Mouse (Mus musculus): ENCODE measurements at regions not wholly inside any gene's neighbourhood (a gene's known extent, or its start where the extent isn't known, plus 50 kb on each side); places are given as distances from the start of the nearest gene placed in this dataset.

- Histone ChIP-seq H3K4me1 (ENCODE audit: control insufficient read depth, insufficient read depth, insufficient read length) (peaks cover 27% of the 10 kb centered on the region; the same call in 1 of the 2 replicates), H3K27ac (ENCODE audit: insufficient read depth, low read length) (peak overlapping the region; percentile 62), H3K27me3 (ENCODE audit: control insufficient read depth, insufficient read depth, low read length) (no peaks in the 10 kb centered on the region), H3K36me3 (ENCODE audit: control insufficient read depth, insufficient read depth, low read length) (no peaks in the 10 kb centered on the region), H3K4me3 (ENCODE audit: extremely low read depth, insufficient read depth, insufficient read length) (no peak overlapping the region)
- peak; percentile 19 to 45 for DNase-seq (ENCODE audit: low read depth in 1 of 2, low spot score in 2 of 2)
- 21% methylated on average over 10 of the region's 10 CpGs for WGBS
- no peak for TF ChIP-seq POLR2A (IDR thresholded peaks at IDR 0.05; ENCODE audit: low read depth, low read length)
- TF ChIP-seq CTCF (IDR thresholded peaks at IDR 0.05; ENCODE audit: extremely low read depth, insufficient read depth, insufficient read length, insufficient replicate concordance): no peak
Measured at GRCm38 (mm10) chr17:52168076-52168838, 335.2 kb upstream of the Satb1 start.

DNA sequence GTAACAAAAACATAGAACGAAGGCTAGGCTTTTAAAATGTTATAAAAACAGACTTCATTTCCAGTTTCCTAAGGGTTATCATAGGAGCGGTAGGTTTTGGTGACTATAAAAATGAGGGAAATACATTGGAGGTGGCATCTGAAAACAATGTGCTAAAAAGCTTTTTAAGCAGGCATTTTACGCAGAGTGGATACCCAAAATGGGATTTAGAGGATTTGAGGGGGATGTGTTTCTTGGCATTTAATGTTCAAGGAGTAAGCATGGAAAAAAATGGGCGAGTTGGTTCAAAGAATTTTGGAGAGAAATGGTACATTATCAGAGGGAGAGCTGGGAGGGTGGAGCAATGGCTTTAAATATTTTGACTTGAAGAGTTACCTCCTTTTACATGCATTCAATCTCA is 334.6 kb upstream of the Satb1 start:
- H3K27ac ChIP-seq (ENCODE audit: insufficient read depth, low read length): no peak overlapping the region
- WGBS: 85% methylated on average over 4 of the region's 4 CpGs
- no peak for DNase-seq (ENCODE audit: low read depth in 1 of 2, low spot score in 2 of 2)
- TF ChIP-seq CTCF (IDR thresholded peaks at IDR 0.05; ENCODE audit: extremely low read depth, insufficient read depth, insufficient read length, insufficient replicate concordance) (no peak), POLR2A (IDR thresholded peaks at IDR 0.05; ENCODE audit: low read depth, low read length) (no peak)
- H3K4me1 ChIP-seq (ENCODE audit: control insufficient read depth, insufficient read depth, insufficient read length): peaks cover 27% of the 10 kb centered on the region; the same call in 1 of the 2 replicates
- no peak overlapping the region for H3K4me3 ChIP-seq (ENCODE audit: extremely low read depth, insufficient read depth, insufficient read length)
- H3K36me3 ChIP-seq (ENCODE audit: control insufficient read depth, insufficient read depth, low read length): no peaks in the 10 kb centered on the region
- H3K27me3 ChIP-seq (ENCODE audit: control insufficient read depth, insufficient read depth, low read length): no peaks in the 10 kb centered on the region

- no peaks in the 10 kb centered on the region for H3K36me3 ChIP-seq (ENCODE audit: control insufficient read depth, insufficient read depth, low read length)
- TF ChIP-seq POLR2A (IDR thresholded peaks at IDR 0.05; ENCODE audit: low read depth, low read length) (no peak), CTCF (IDR thresholded peaks at IDR 0.05; ENCODE audit: extremely low read depth, insufficient read depth, insufficient read length, insufficient replicate concordance) (no peak)
- 13% methylated on average over 5 of the region's 5 CpGs for WGBS
- peaks cover 31% of the 10 kb centered on the region; the same call in 1 of the 2 replicates for H3K4me1 ChIP-seq (ENCODE audit: control insufficient read depth, insufficient read depth, insufficient read length)
- no peak overlapping the region for H3K4me3 ChIP-seq (ENCODE audit: extremely low read depth, insufficient read depth, insufficient read length)
- DNase-seq (ENCODE audit: low read depth in 1 of 2, low spot score in 2 of 2): peak; percentile 34 to 37
- no peaks in the 10 kb centered on the region for H3K27me3 ChIP-seq (ENCODE audit: control insufficient read depth, insufficient read depth, low read length)
- peak overlapping the region; percentile 56 for H3K27ac ChIP-seq (ENCODE audit: insufficient read depth, low read length)
Measured at GRCm38 (mm10) chr17:52165891-52166485, 332.9 kb upstream of the Satb1 start.

DNA sequence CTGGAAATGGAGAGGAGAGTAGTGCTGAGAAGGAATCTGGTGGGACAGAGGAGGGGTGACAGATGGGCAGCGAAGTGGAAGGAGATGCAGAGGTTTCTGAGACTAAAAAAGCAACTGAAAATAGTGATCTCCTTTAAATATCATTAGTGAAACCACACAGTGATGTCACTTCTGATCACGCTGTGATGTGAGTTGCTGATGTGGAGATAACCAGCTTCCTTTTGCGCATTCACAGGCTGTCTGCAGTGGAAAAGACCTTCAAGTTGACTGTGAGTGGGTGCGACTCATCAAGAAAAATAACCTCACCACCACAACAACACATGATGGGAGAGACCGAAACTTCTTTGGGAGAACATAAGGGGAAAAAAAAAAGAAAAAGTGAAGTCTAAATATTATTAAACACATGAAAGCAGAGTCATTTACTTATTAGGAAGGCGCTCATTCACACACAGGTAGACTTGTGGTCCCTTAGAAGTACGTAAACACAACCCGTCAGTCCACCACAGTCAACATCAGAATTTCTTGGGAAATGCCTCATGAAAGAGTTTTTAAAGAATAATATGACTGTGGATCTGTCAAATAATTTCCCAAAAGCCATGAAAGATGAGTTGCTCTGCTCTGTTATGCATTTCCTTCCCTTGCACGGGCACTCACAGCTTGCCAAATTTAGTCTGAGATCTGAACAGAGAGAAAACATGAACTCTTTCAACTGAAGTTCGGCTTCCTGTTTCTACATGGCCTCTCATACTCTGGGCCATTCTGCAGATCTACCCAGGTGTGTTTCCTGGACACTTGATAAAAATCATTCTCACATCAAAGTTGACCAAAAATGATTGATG is 329.7 kb upstream of the Satb1 start:
- H3K4me3 ChIP-seq (ENCODE audit: extremely low read depth, insufficient read depth, insufficient read length): no peak overlapping the region
- no peaks in the 10 kb centered on the region for H3K27me3 ChIP-seq (ENCODE audit: control insufficient read depth, insufficient read depth, low read length)
- TF ChIP-seq CTCF (IDR thresholded peaks at IDR 0.05; ENCODE audit: extremely low read depth, insufficient read depth, insufficient read length, insufficient replicate concordance): no peak
- TF ChIP-seq POLR2A (IDR thresholded peaks at IDR 0.05; ENCODE audit: low read depth, low read length): no peak; the same call in 1 of the 2 replicates
- peak overlapping the region; percentile 89 for H3K27ac ChIP-seq (ENCODE audit: insufficient read depth, low read length)
- no peaks in the 10 kb centered on the region for H3K36me3 ChIP-seq (ENCODE audit: control insufficient read depth, insufficient read depth, low read length)
- peak; percentile 68 to 96 for DNase-seq (ENCODE audit: low read depth in 1 of 2, low spot score in 2 of 2)
- peaks cover 30% of the 10 kb centered on the region; the same call in 1 of the 2 replicates for H3K4me1 ChIP-seq (ENCODE audit: control insufficient read depth, insufficient read depth, insufficient read length)
- 10% methylated on average over 10 of the region's 10 CpGs for WGBS

GRCm38 (mm10) chr17:52150496-52150895 is 317.4 kb upstream of the Satb1 start:
- no peak for DNase-seq (ENCODE audit: low read depth in 1 of 2, low spot score in 2 of 2)
- peak overlapping the region; percentile 77 for H3K27ac ChIP-seq (ENCODE audit: insufficient read depth, low read length)
- no peak for TF ChIP-seq POLR2A (IDR thresholded peaks at IDR 0.05; ENCODE audit: low read depth, low read length)
- TF ChIP-seq CTCF (IDR thresholded peaks at IDR 0.05; ENCODE audit: extremely low read depth, insufficient read depth, insufficient read length, insufficient replicate concordance): no peak
- H3K4me1 ChIP-seq (ENCODE audit: control insufficient read depth, insufficient read depth, insufficient read length): peaks cover 14% of the 10 kb centered on the region; the same call in 1 of the 2 replicates
- H3K27me3 ChIP-seq (ENCODE audit: control insufficient read depth, insufficient read depth, low read length): no peaks in the 10 kb centered on the region
- WGBS: 88% methylated on average over 5 of the region's 5 CpGs
- no peaks in the 10 kb centered on the region for H3K36me3 ChIP-seq (ENCODE audit: control insufficient read depth, insufficient read depth, low read length)
- H3K4me3 ChIP-seq (ENCODE audit: extremely low read depth, insufficient read depth, insufficient read length): peak overlapping the region; percentile 18

DNA sequence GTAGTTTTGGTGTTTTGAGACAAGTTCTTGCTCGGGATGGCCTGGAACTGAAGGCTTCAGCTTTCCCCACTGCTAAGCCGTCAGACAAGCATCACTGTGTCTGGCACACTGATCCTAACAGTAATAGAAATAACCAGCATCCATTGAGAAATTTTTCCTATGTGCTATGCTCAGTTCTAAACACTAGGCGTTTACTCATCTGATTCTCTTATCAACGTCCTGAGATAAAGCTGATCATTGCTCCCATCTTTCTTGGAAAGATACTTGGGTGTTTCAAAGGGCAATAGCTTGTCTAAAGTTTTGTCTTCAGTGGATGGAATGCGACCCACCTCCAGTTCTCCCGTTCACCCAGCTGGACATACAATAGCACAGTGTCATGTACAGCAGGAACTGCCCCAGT is 316.7 kb upstream of the Satb1 start:
- H3K4me3 ChIP-seq (ENCODE audit: extremely low read depth, insufficient read depth, insufficient read length): peak overlapping the region; percentile 30; the same call in 1 of the 2 replicates
- peak overlapping the region; percentile 78 for H3K27ac ChIP-seq (ENCODE audit: insufficient read depth, low read length)
- H3K4me1 ChIP-seq (ENCODE audit: control insufficient read depth, insufficient read depth, insufficient read length): peaks cover 14% of the 10 kb centered on the region; the same call in 1 of the 2 replicates
- no peaks in the 10 kb centered on the region for H3K36me3 ChIP-seq (ENCODE audit: control insufficient read depth, insufficient read depth, low read length)
- no peaks in the 10 kb centered on the region for H3K27me3 ChIP-seq (ENCODE audit: control insufficient read depth, insufficient read depth, low read length)
- no peak for DNase-seq (ENCODE audit: low read depth in 1 of 2, low spot score in 2 of 2)
- no peak for TF ChIP-seq CTCF (IDR thresholded peaks at IDR 0.05; ENCODE audit: extremely low read depth, insufficient read depth, insufficient read length, insufficient replicate concordance)
- no peak for TF ChIP-seq POLR2A (IDR thresholded peaks at IDR 0.05; ENCODE audit: low read depth, low read length)
- 86% methylated on average over 6 of the region's 6 CpGs for WGBS
